Mouse (Mus musculus) monocyte, adult 2 months (primary cell): ENCODE results near the gene Prdm15.
A peak's percentile ranks its signal among the peaks of the same experiment; 100 is the strongest.

Experiments
- DNase-seq, 2 experiments: peaks; one replicate each; pipeline ENCODE4 v3.0.0; 2022; ENCODE audit warnings: low spot score in 2 of 2, low read depth in 1 of 2

The Prdm15 gene

DNA sequence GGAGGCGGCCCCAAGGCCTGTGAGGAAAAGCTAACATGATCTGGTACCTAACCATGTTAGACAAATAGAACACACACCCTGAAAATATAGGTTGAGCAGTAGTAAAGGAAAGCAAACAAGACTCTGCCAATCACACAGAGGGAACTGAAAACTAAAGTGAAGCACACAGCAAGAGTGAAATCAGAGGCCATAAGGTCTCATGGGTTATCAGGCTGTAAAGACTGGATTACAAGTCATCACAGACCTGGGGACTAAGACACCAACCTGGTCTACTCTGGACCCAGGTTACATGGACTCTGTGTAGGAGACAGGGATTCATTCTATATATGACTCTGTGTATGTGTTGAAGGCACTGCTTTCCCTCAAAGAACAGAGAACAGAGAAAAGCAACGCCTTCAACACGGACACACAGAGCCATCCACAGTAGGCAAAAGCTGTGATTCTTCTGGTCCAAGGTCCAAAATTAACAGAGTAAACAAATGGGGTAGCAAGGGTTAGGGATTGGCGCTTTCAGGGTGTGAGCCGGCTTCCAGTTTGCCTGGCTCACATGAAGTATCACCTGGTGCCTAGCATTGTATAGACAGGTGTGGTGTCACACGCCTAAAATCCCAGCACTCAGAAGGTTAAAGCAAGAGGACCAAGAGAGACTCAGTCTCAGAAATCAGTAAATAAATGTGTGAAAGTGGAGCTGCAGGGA is 28.2 kb downstream of the Prdm15 start:
- no peak for DNase-seq

DNA sequence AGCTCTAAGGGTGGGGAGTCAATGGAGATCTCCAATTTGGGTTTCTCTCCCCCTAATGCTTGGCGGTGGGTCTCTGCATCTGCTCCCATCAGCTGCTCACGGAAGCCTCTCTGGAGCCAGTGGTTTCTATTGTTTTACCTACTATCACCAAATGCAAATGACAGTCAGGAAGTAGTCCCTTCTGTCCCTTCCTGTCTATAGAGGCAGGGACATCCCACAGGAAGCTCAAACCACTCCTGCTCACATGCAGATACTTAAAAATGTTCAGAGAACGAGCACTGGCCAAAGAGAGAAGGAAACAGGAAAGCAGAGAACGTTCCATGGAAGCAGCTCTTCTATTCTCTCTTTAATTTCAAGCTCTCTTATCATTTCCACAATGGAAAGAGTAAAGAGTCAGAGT is 32.1 kb downstream of the Prdm15 start:
- DNase-seq: no peak

DNA sequence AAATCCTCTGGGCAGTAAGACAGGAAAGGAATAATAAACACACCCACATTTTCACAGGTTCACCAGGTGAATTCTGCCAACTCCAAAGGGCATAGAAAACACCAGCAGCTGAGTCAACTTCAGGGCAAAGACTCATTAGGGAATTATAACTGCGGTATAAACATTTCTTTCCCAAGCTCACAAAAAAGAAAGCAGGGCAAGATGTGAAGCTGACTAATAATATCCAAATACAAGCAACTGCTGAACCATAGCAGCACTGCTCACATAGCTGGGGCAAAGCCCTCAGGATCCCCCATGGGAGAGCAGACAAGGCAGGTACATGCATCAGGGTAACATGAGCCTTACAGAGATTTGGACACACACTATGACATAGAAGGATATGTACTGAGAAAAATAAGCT is 34.2 kb downstream of the Prdm15 start:
- DNase-seq: no peak

DNA sequence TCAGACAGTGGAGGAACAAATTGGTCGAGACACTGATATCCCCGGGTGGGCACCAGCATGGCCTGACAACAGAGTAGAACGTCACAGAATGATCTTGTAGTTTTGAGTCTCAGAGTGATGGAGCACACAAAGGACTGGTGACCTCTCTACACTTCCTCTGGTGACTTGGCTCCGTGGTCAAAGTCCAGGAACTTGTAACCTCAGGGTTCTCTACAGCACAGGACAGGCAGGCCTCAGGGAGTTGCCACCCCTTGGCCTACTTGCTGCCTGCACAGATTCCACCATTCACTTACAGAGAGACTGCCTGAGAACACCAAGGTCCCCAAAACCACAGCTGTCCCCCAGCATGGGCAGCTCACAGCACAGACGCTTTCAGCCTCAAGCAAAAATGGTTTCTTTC is 36.4 kb downstream of the Prdm15 start:
- DNase-seq: no peak

- no peak for DNase-seq
Observed at GRCm38 (mm10) chr16:97814060-97814459, 37.6 kb downstream of the Prdm15 start.

DNA sequence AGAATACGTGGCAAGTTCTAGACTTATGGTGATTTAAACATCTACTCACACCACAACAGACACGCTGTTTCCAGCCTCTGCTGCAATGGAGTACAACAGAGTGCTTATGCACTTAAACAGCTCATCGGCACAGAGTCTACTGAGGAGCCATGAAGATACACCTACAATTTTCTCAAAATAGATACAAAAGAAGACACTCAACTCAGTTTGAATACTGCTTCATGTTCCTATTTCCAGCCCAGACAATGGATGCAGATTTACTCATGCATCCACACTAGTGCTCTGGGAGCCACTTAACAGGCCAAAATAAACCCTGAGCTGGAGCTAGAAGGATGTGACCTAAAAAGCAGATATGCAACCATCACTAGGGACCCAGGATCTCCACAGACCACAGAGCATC is 42.8 kb downstream of the Prdm15 start:
- no peak for DNase-seq

GRCm38 (mm10) chr16:97805646-97806045 is 46.0 kb downstream of the Prdm15 start:
- no peak for DNase-seq

DNA sequence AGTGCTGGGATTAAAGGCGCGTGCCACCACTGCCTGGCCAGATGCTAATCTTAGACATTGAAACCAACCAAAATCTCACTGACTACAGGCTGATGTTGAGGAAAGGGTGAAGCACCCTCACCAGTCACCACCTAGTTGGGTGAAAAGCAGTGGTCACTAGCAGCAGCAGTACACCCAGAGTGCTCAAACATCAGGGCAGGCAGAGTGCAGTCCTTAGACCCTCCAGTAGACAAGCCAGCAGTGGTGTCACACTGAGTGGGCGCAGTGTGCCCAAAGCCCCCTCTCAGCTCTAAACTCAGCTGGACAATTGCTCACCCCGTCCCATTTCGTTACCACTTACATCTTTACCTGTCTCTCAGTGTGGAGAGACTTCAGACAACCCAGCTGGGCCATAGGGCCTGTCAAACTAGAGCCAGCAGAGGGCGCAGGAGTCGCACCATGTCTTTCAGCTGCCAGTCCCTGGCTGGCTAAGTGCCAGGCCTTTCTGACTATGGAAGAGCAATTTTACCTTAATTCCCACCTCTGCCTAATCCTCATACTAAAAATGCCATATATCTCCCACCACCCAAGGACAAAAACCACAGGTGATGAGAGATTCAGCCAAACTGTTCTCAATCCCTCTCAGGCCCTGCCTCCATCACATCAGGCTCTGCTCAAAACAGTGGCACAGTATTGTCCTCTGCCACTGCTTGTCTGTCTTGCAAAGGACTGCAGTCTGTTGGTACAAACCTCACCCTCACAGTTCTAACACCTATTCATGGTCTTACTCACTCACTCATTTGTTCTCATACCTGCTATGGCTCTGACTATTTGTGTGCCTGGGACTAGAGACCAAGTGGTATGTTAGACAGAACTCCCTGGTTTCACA is 46.7 kb downstream of the Prdm15 start:
- DNase-seq: peak in 1 of 2 experiments; percentile 13

DNA sequence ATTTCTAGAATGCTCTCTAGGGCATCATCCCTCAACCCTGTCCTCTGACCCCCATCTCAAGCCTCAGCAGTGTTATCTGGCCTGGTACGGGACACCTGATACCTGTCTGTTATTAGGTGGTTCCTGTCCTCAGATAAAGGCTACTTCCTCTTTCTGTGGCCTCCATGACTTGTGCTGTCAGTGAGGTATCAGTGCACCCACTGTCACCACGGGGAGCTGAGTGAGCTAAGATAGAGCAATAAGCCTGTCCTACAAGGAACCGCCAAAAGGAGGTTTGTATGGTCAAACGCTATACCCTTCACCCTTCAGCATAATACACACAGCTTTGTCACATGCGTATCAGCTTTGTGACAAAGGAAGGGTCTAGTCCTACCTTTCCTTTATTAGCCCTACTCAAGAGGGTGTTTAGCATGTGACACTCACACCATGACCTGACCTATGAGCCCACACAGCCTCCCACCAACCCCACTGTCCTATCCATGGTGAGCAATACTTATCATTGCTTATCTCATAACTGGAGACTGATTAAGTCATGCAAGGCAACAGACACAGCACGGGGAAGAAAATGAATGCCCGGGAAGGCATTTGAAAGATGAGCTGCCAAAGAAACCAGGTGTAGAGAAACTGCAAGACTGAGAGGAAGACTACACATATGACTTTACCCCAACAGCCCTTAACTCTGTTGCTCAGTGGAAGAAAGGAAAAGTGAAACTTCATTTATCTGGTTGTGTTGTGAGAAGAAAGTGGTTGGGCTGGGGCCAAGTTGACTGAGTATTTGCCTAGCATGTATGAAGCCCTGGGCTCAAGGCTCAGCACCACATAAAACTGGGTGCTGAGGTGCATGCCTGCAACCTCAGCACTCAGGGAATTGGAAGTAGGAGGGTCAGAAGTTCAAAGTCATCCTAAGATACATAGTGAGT is 53.4 kb downstream of the Prdm15 start:
- no peak for DNase-seq

DNA sequence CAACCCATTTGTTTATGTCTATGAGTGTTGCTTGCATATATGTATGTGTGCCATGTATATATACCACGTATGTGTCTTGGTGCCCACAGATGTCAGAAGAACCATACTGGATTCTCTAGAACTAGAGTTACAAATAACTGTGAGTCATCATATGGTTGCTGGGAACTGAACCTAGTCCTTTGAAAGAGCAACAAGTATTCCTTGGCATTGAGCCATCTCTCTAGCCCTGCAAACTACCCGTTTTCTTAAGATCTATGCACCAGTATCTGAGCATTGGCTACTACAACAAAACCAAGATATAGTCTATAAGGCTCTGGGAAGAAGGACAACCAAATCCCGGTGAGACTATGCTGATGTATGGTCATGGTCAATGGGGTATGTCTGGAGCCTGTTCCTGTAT is 54.4 kb downstream of the Prdm15 start:
- no peak for DNase-seq

- no peak for DNase-seq
Observed at GRCm38 (mm10) chr16:97794256-97794655, 57.4 kb downstream of the Prdm15 start.

DNA sequence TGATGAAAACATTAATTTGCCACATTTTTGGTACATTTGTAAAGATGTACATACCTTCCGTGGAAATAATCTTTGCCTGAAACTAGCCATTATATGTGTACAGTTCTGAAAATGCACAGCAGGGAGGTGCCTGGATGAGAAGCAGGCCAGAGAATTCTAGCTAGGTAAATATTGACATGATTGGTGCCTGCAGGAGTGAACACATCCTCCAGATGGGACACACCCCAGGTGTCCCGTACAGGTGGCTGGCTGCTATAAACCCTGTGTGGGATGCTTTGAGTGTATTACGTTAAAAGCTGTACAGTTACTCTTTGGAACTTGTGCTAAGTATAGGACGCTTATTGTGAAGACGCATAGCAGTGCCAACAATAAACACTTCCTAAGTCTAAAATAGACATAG is 68.6 kb downstream of the Prdm15 start:
- DNase-seq: no peak

- DNase-seq: peak in 1 of 2 experiments; percentile 10
Observed at GRCm38 (mm10) chr16:97778353-97779025, 73.2 kb downstream of the Prdm15 start.

DNA sequence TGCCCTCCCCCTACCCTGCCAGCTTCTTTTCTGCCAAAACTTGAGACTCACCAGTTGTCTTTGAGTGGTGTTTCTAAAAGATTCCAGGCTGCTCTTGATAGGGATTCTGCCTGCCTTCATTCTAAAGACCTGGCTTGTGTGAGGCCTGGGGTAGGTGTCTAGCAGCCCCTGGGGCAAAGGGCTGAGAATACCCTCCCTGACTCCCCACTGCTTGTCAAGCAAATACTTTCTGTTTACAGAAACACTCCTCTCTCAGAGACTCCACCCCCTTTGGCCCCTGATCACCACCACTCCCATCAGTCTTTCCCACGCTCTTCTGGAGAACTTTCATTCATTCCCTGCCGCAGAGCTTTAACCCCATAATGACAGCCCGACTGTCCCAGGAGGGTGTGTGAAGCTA is 85.1 kb downstream of the Prdm15 start:
- DNase-seq: no peak

DNA sequence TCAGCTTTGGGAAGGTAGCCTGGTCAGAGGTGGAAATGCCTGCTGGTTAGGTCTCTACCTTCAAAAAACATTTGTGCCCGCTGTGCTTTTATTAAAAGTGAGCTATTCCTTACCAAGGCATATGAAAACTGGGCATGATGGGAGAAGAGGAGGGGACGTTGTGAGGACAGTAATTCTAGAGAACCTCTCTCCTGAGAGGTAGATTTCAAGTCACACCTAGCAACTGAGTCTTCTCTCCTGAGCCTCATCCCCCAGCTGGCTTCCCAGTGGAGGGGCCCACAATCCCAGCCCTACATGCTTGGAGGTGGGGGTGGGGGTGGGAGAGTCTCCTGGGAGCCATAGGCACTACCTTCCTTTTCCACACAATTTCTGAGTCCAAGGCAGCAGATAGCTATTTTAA is 87.0 kb downstream of the Prdm15 start:
- DNase-seq: no peak

GRCm38 (mm10) chr16:97763990-97764340 is 87.7 kb downstream of the Prdm15 start:
- no peak for DNase-seq

DNA sequence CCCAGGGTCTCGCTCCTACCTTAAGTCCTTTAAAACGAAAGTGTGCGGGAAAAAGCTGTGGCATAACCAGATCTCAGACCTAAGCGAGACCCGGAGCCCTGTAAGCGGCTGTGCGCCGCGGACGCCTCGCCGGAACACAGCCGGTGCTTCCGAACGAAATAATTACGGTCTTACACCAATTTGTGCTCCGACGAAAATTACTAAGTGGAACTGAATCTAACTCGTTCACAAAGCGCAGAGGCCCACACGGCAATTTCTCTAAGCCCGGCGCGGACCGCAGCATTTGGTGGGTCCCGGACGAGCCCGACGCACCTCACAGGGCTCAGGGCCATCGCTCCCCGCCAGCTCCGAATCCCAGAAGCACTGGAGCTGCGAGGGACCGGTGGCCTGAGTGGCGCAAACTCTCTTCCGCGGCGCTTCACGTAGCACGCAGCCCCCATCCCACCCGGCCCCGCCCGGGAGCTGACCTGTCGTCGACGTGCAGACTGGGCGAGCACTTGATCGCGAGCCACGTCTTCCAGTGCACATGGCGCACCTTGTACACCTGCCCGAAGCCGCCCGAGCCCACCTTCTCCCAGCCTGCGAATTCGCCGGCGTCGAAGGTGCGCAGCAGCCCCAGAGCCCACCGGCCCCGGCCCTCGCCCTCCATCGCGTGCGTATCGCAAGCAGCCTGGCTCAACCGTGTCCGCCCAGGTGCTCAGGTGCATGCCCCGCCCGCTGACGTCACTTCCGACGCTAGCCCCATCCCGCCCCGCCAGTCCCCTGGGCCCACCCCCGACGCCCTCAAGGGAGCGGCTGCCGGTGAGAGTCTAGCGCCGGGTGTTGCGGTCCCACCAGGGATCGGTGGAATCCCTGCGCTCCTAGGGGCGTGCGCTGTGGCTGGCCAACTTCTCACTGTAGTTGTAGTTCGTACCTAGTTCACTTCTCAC is 88.3 kb downstream of the Prdm15 start, which contains the start of gene Ripk4:
Gene Ripk4 (minus strand): TSS at position 727 of the 929 bp plus-strand sequence.
- DNase-seq: no peak

GRCm38 (mm10) chr16:97761782-97762181 is 89.9 kb downstream of the Prdm15 start:
- DNase-seq: no peak

DNA sequence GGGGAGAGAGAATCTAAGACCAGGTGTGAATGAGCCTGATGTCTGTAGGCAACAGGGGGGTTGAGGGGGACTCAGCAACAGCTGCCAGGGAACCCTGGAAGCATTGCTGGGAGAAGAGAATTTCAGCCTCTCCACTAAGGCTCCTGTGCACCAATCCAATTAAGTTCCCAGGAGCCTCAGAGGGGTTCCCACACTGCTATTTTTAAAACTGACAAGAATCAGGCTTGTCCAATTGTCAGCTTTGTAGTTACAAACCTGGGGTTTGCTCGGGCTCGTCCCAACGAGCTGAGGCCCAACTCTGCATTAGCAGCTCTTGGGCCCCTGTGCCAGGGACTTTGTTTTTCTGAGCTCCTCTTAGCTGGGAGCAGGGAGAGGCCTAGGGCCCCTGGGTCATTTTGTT is 92.0 kb downstream of the Prdm15 start:
- DNase-seq: no peak

DNA sequence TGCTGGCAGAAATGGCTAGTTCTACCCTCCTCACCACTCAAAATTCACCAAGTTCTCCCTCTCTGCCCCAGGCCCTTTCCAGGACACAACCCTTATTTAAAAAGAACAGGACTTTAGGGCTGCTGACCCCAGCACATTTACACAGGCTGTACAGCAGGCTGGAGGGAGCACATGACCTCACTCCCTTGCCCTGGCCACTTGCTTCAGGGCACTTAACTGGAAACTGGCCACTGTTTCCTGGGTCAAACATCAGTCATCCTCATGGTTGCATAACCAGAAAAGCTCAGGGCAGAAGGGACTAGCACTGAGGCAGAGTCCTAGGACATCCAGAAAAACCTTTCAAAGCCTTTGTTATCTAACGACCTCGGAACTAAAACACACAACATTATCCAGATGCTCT is 93.4 kb downstream of the Prdm15 start:
- DNase-seq: no peak
